Mouse (Mus musculus) kidney, adult 2 months (tissue): ENCODE measurements at regions not wholly inside any gene's neighbourhood (a gene's known extent, or its start where the extent isn't known, plus 50 kb on each side); places are given as distances from the start of the nearest gene placed in this dataset.

Source experiments
- CTCF ChIP-seq: fragments of 200-500 bp; conservative IDR thresholded peaks from 2 replicates; pipeline ENCODE4 v1.5.1; 2011; ENCODE audit warnings: low read depth, mild to moderate bottlenecking, control low read depth, low read length, moderate library complexity, mixed read lengths; ENCODE audit not compliant: insufficient read depth, insufficient read length
- POLR2A ChIP-seq: fragments of 200-500 bp; IDR thresholded peaks from one replicate; pipeline ENCODE4 v1.6.1; 2011; ENCODE audit warnings: low read depth, low read length, control low read depth

GRCm38 (mm10) chr17:48723286-48723685, 208.9 kb upstream of the Lrfn2 start:
- no peak for TF ChIP-seq CTCF
- TF ChIP-seq POLR2A, result no peak
